Mouse (Mus musculus): Measurements from ENCODE around the gene Mob4. TPM values are rescaled to one million over a fixed set of nuclear protein-coding genes. Genes with fewer than 3 reads are reported as not detected.
"Not testable (repeated sequence)": the region's sequence is repeated elsewhere in the genome, so short reads cannot be mapped to it uniquely, and the experiment has no call there.

Mob4 gene
- polyA plus RNA-seq, 1 experiment from 2014 or later: 183 TPM

- WGBS: 94% methylated on average over 2 of the region's 2 CpGs
- H3K9me3 ChIP-seq (ENCODE audit: control insufficient read depth, low read length); H3K27me3 ChIP-seq (ENCODE audit: control insufficient read depth, insufficient read depth, low read length); ATAC-seq (ENCODE audit: low FRiP score); H3K4me3 ChIP-seq (ENCODE audit: low read depth, low read length); H3K36me3 ChIP-seq (ENCODE audit: control insufficient read depth, insufficient read depth, low read length); H3K27ac ChIP-seq (ENCODE audit: low read depth, low read length); H3K4me2 ChIP-seq (replicated peaks; ENCODE audit: low read depth, low read length); H3K4me1 ChIP-seq (replicated peaks; ENCODE audit: control insufficient read depth, insufficient read depth, low read length); H3K9ac ChIP-seq (ENCODE audit: low read depth, low read length); DNase-seq (ENCODE audit: low spot score): not testable (repeated sequence)
Measured at GRCm38 (mm10) chr1:55124136-55124535, 6.9 kb upstream of the Mob4 start.

GRCm38 (mm10) chr1:55129716-55130115 lies 1.3 kb upstream of the Mob4 start:
- Histone ChIP-seq H3K4me2 (replicated peaks; ENCODE audit: low read depth, low read length) (no peak overlapping the region), H3K9ac (ENCODE audit: low read depth, low read length) (no peak overlapping the region), H3K9me3 (ENCODE audit: control insufficient read depth, low read length) (no peaks in the 10 kb centered on the region), H3K36me3 (ENCODE audit: control insufficient read depth, insufficient read depth, low read length) (no peaks in the 10 kb centered on the region), H3K4me3 (ENCODE audit: low read depth, low read length) (no peak overlapping the region), H3K4me1 (replicated peaks; ENCODE audit: control insufficient read depth, insufficient read depth, low read length) (no peaks in the 10 kb centered on the region), H3K27ac (ENCODE audit: low read depth, low read length) (no peak overlapping the region), H3K27me3 (ENCODE audit: control insufficient read depth, insufficient read depth, low read length) (no peaks in the 10 kb centered on the region)
- DNase-seq (ENCODE audit: low spot score) (no peak), ATAC-seq (ENCODE audit: low FRiP score) (no peak)
- 93% methylated on average over 5 of the region's 5 CpGs for WGBS

- H3K27me3 ChIP-seq (ENCODE audit: control insufficient read depth, insufficient read depth, low read length): no peaks in the 10 kb centered on the region
- peak overlapping the region; percentile 61 for H3K27ac ChIP-seq (ENCODE audit: low read depth, low read length)
- 75% methylated on average over 10 of the region's 10 CpGs for whole genome bisulfite sequencing
- H3K9me3 ChIP-seq (ENCODE audit: control insufficient read depth, low read length): no peaks in the 10 kb centered on the region
- peak overlapping the region; percentile 75 for H3K4me3 ChIP-seq (ENCODE audit: low read depth, low read length)
- no peaks in the 10 kb centered on the region for H3K36me3 ChIP-seq (ENCODE audit: control insufficient read depth, insufficient read depth, low read length)
- no peaks in the 10 kb centered on the region for H3K4me1 ChIP-seq (replicated peaks; ENCODE audit: control insufficient read depth, insufficient read depth, low read length)
- DNase-seq (ENCODE audit: low spot score) (no peak), ATAC-seq (ENCODE audit: low FRiP score) (no peak)
- peak overlapping the region; percentile 65 for H3K4me2 ChIP-seq (replicated peaks; ENCODE audit: low read depth, low read length)
- peak overlapping the region; percentile 54 for H3K9ac ChIP-seq (ENCODE audit: low read depth, low read length)
Measured at GRCm38 (mm10) chr1:55130190-55130916, 678 bp upstream of the Mob4 start.

DNA sequence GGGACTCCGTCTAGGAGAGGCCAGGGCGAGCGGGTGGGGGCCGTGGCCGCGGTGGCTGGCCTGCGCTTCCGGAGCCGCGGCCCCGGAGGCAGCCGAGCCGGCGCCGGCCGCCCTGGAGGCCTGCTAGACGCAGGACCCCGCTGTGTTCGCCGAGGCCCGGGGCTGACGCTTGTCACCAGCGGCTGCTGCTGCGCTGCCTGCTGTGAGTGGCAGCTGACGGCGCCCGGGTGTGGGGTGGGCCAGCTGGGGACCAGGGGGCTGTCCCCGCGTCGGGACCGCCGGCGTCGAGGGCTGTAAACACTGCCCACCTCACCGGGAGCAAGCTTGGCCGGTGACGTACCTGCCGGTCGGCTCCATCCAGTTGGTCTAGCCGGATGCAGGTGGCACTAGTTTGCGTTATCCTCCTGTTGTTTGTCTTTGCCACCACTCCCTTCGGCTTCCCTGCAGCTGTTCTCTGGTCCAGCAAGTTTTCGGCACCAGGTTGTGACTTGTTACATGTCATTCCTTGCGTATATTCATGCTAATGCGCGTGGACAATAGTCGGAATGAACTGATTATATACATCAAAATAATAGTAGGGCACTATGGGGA lies 488 bp downstream of the Mob4 start:
- 0% methylated on average over 35 of the region's 47 CpGs for WGBS
- no peaks in the 10 kb centered on the region for H3K36me3 ChIP-seq (ENCODE audit: control insufficient read depth, insufficient read depth, low read length)
- peak overlapping the region; percentile 98 for H3K27ac ChIP-seq (ENCODE audit: low read depth, low read length)
- peak; percentile 92; the same call in 1 of the 2 replicates for ATAC-seq (ENCODE audit: low FRiP score)
- no peaks in the 10 kb centered on the region for H3K9me3 ChIP-seq (ENCODE audit: control insufficient read depth, low read length)
- no peak for DNase-seq (ENCODE audit: low spot score)
- peak overlapping the region; percentile 65 for H3K4me2 ChIP-seq (replicated peaks; ENCODE audit: low read depth, low read length)
- no peaks in the 10 kb centered on the region for H3K27me3 ChIP-seq (ENCODE audit: control insufficient read depth, insufficient read depth, low read length)
- H3K9ac ChIP-seq (ENCODE audit: low read depth, low read length): peak overlapping the region; percentile 98
- H3K4me3 ChIP-seq (ENCODE audit: low read depth, low read length): peak overlapping the region; percentile 75
- no peaks in the 10 kb centered on the region for H3K4me1 ChIP-seq (replicated peaks; ENCODE audit: control insufficient read depth, insufficient read depth, low read length)

GRCm38 (mm10) chr1:55132308-55132707 lies 1.3 kb downstream of the Mob4 start:
- ATAC-seq (ENCODE audit: low FRiP score): no peak
- Histone ChIP-seq H3K36me3 (ENCODE audit: control insufficient read depth, insufficient read depth, low read length) (no peaks in the 10 kb centered on the region), H3K27ac (ENCODE audit: low read depth, low read length) (no peak overlapping the region), H3K9me3 (ENCODE audit: control insufficient read depth, low read length) (no peaks in the 10 kb centered on the region), H3K9ac (ENCODE audit: low read depth, low read length) (no peak overlapping the region; the same call in 1 of the 2 replicates), H3K4me2 (replicated peaks; ENCODE audit: low read depth, low read length) (peak overlapping the region; percentile 65), H3K4me1 (replicated peaks; ENCODE audit: control insufficient read depth, insufficient read depth, low read length) (no peaks in the 10 kb centered on the region), H3K27me3 (ENCODE audit: control insufficient read depth, insufficient read depth, low read length) (no peaks in the 10 kb centered on the region), H3K4me3 (ENCODE audit: low read depth, low read length) (peak overlapping the region; percentile 75)
- no peak for DNase-seq (ENCODE audit: low spot score)
- WGBS: 72% methylated on average over 4 of the region's 4 CpGs

- H3K4me2 ChIP-seq (replicated peaks; ENCODE audit: low read depth, low read length): no peak overlapping the region
- no peaks in the 10 kb centered on the region for H3K9me3 ChIP-seq (ENCODE audit: control insufficient read depth, low read length)
- no peaks in the 10 kb centered on the region for H3K36me3 ChIP-seq (ENCODE audit: control insufficient read depth, insufficient read depth, low read length)
- H3K27me3 ChIP-seq (ENCODE audit: control insufficient read depth, insufficient read depth, low read length): no peaks in the 10 kb centered on the region
- ATAC-seq (ENCODE audit: low FRiP score) (no peak), DNase-seq (ENCODE audit: low spot score) (no peak)
- H3K27ac ChIP-seq (ENCODE audit: low read depth, low read length): no peak overlapping the region
- no peaks in the 10 kb centered on the region for H3K4me1 ChIP-seq (replicated peaks; ENCODE audit: control insufficient read depth, insufficient read depth, low read length)
- H3K9ac ChIP-seq (ENCODE audit: low read depth, low read length): no peak overlapping the region
- H3K4me3 ChIP-seq (ENCODE audit: low read depth, low read length): no peak overlapping the region
- WGBS: 79% methylated on average over 2 of the region's 2 CpGs
Measured at GRCm38 (mm10) chr1:55133173-55133572, 2.1 kb downstream of the Mob4 start.

DNA sequence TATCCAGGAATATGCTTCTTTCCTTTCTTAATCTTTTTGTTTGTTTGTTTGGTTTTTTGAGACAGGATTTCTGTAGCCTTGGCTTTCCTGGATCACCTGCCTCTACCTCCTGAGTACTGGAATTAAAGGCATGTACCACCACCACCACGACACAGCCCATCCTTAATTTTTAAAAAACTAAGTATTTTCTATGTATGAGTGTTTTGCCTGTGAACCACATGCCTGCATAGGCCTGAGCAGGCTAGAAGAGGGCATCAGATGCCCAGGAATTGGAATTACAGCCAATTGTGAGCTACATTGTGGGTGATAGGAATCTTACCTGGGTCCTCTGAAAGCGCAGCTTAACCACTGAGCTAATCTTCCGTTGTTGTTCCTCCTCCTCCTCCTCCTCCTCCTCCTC lies 3.3 kb downstream of the Mob4 start:
- Histone ChIP-seq H3K4me1 (replicated peaks; ENCODE audit: control insufficient read depth, insufficient read depth, low read length) (no peaks in the 10 kb centered on the region), H3K27me3 (ENCODE audit: control insufficient read depth, insufficient read depth, low read length) (no peaks in the 10 kb centered on the region), H3K27ac (ENCODE audit: low read depth, low read length) (no peak overlapping the region), H3K9ac (ENCODE audit: low read depth, low read length) (no peak overlapping the region), H3K36me3 (ENCODE audit: control insufficient read depth, insufficient read depth, low read length) (no peaks in the 10 kb centered on the region), H3K4me3 (ENCODE audit: low read depth, low read length) (no peak overlapping the region), H3K9me3 (ENCODE audit: control insufficient read depth, low read length) (no peaks in the 10 kb centered on the region), H3K4me2 (replicated peaks; ENCODE audit: low read depth, low read length) (no peak overlapping the region)
- DNase-seq (ENCODE audit: low spot score): no peak
- no peak for ATAC-seq (ENCODE audit: low FRiP score)
- 100% methylated on average over 3 of the region's 3 CpGs for WGBS

DNA sequence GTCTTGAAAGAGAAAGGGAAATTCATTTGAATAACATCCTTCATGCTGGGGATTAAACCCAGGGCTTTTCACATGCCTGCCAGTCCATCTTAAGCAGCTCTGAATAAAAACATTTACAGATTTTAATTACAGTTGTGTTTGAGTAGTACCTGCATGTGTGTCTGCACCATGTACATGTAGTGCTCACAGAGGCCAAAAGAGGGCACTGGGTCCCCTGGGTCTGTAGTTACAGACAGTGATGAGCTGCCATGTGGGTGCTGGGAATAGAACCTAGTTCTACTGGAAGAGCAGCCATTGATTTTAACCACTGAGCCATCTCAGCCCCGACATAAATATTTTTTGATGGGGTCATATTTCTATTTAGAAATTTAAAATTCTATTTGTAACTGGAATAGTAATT lies 4.8 kb downstream of the Mob4 start:
- no peak overlapping the region for H3K9ac ChIP-seq (ENCODE audit: low read depth, low read length)
- H3K27me3 ChIP-seq (ENCODE audit: control insufficient read depth, insufficient read depth, low read length): no peaks in the 10 kb centered on the region
- no peaks in the 10 kb centered on the region for H3K4me1 ChIP-seq (replicated peaks; ENCODE audit: control insufficient read depth, insufficient read depth, low read length)
- no peaks in the 10 kb centered on the region for H3K9me3 ChIP-seq (ENCODE audit: control insufficient read depth, low read length)
- ATAC-seq (ENCODE audit: low FRiP score) (no peak), DNase-seq (ENCODE audit: low spot score) (no peak)
- H3K4me2 ChIP-seq (replicated peaks; ENCODE audit: low read depth, low read length): no peak overlapping the region
- 95% methylated on average over 1 of the region's 1 CpGs for WGBS
- no peak overlapping the region for H3K4me3 ChIP-seq (ENCODE audit: low read depth, low read length)
- no peak overlapping the region for H3K27ac ChIP-seq (ENCODE audit: low read depth, low read length)
- no peaks in the 10 kb centered on the region for H3K36me3 ChIP-seq (ENCODE audit: control insufficient read depth, insufficient read depth, low read length)

GRCm38 (mm10) chr1:55144338-55144737 lies 13.3 kb downstream of the Mob4 start:
- H3K9me3 ChIP-seq (ENCODE audit: control insufficient read depth, low read length): no peaks in the 10 kb centered on the region
- no peak overlapping the region for H3K9ac ChIP-seq (ENCODE audit: low read depth, low read length)
- H3K36me3 ChIP-seq (ENCODE audit: control insufficient read depth, insufficient read depth, low read length): 0 out of 2 replicates have a peak, but pooled peaks cover 6% of the 10 kb centered on the region
- ATAC-seq (ENCODE audit: low FRiP score) (no peak), DNase-seq (ENCODE audit: low spot score) (no peak)
- H3K27me3 ChIP-seq (ENCODE audit: control insufficient read depth, insufficient read depth, low read length): no peaks in the 10 kb centered on the region
- H3K4me1 ChIP-seq (replicated peaks; ENCODE audit: control insufficient read depth, insufficient read depth, low read length): no peaks in the 10 kb centered on the region
- no peak overlapping the region for H3K4me3 ChIP-seq (ENCODE audit: low read depth, low read length)
- no peak overlapping the region for H3K27ac ChIP-seq (ENCODE audit: low read depth, low read length)
- H3K4me2 ChIP-seq (replicated peaks; ENCODE audit: low read depth, low read length): no peak overlapping the region
- WGBS: 97% methylated on average over 4 of the region's 4 CpGs

All from hindbrain, embryonic 11.5 days (tissue).